Mouse (Mus musculus): ENCODE data around the gene Pkig.
"Not testable (repeated sequence)": the region's sequence is repeated elsewhere in the genome, so short reads cannot be mapped to it uniquely, and the experiment has no call there.

Pkig gene

DNA sequence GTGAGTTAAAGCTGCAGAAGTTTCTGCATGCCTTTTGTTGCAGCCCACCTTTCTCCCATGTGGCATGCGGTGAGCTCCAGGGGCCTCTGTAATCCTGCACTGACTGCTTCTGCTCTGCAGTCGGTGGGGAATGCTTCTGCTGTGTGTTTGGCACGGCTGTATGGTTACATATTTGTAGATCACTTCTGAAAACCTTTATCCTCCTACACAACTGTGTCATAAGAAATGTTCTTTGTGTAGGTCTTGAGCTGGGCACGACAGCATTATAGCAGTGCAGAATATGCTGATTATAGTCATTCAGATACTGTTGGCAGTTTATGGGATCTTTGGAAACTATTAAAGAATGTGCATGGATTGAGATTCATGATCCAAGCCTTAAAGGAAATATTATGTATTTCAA, 27.1 kb downstream of the Pkig start:
- DNase-seq (ENCODE audit: low read depth), result no peak

DNA sequence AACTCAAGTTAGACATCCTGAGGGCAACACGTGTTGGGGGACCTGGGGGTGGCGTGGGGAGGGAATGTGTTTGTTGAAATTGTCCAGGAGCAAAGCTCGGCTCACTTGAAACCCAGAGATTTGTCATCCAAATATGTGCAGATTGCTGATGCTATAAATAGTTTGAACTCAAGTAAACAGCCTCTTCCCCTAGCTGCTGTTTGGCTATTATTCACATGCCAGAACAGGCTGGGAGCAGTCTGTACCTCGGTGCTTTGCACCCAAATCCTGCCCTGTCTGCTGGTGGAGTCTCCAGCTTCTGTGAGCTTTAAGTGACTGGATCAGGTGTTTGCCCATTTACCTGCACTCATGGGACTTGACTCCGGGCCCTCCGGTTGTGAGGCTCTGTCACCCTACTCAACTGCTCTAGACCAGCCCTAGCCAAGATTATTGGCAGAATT, 27.6 kb downstream of the Pkig start:
- DNase-seq (ENCODE audit: low read depth), result no peak

DNA sequence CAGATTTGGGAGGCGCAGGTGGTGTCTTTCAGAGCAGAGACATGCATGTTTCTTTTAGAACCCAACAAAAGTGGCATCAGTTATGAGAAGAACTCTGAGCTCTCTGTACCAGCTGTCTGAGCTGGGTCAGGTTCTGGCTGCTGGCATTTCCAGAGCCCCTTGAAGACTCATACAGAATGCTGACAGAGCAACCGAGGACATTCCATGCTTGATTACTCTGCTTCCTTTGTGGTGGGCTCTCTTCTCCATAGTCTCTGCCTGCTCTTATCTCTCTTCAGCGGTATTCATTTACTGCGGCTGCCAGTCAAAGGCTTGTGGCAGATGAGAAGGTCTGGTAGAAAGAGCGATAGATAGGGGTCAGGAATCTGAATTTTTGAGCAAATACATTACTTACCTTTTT, 28.0 kb downstream of the Pkig start:
- DNase-seq (ENCODE audit: low read depth), result no peak

DNA sequence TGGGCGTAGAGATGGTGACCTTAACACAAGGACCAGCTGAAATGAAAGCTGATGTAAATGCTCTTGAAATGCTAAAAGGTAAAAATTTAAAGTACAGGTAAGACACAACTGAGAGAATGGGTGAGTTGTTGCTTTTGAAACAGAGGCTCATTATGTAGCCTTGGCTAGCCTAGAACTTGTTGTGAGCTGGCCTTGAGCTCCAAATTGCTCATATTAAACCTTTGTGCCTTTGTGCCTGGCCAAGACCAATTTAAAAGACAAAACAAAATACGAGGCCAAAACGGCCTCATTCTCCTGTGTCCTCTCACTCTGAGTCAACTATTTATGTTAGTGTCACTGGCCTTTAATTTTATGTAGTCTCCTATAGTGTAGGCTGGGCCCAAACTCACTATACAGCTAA, 28.7 kb downstream of the Pkig start:
- no peak for DNase-seq (ENCODE audit: low read depth)

DNA sequence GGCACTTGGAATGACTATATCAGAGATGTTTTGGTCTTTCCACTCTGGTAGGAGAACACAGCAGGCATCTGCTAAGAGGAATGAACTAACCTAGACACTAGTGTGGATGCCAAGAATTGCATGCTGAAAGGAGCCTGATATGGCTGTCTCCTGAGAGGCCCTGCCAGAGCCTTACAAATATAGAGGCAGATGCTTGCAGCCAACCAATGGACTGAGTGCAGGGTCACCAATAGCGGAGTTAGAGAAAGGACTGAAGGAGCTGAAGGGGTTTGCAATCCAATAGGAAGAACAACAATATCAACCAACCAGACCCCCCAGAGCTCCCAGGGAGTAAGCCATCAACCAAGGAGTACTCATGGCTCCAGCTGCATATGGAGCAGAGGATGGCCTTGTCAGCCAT, 30.2 kb downstream of the Pkig start:
- not testable (repeated sequence) for DNase-seq (ENCODE audit: low read depth)

DNA sequence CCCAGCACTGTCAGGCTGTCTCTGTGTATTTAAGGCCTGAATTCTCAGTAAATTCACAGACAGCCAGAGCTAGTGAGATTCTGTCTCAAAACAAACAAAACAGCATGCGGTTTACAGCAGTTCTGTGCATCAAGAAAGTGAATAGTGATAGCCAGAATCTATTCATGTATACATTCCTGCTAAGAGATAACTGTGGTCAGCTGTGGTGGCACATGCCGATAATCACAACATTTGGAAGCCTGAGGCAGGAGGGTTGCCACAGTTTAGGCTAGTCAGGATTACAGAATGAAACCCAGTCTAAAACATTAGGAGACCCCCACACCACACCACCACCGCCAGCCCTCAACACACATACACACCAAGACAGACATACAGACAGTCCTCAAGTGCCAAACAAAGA, 31.6 kb downstream of the Pkig start:
- DNase-seq (ENCODE audit: low read depth), result no peak

DNA sequence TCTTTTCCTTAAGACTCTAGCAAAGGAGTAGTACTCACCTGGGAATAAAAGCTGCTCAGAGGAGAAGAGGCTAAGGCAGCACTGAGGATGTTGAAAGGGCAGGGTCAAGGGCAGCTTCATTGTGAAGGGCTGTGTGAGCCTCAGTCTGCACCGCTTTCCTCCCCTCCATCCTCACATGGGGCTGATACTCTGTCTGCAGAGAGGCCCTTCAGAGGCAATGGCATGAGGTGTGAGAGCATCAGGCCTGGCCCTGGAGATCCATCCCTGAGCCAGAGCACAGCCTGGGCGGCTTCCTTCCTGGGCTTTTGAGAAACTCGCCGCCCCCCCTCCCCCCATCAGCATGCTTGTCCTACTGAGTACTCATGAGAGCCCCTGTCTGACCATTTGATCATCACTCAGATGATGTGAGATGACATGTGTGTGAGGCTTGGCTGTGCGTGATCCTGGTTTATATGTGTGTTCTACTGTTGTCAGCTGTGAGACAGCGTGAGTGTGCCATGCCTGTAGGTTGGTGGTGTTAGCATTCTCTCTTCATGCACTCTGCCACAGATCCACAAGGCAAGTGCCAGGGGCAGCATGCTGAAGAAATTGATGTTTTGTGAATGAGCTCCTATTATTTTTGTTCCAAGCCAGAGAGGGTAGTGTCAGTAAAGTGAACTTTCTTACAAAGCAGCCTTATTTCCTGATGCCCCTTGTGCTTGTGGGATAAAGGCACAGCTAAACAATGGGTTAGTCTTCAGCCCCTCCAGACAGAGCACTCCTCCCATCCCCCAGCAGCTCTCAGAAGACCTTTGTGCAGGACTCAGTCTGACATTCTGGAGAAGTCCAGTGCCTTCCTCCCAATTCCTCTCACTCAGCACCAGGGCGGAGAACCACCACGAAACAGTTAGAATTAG, 32.5 kb downstream of the Pkig start:
- no peak for DNase-seq (ENCODE audit: low read depth)

DNA sequence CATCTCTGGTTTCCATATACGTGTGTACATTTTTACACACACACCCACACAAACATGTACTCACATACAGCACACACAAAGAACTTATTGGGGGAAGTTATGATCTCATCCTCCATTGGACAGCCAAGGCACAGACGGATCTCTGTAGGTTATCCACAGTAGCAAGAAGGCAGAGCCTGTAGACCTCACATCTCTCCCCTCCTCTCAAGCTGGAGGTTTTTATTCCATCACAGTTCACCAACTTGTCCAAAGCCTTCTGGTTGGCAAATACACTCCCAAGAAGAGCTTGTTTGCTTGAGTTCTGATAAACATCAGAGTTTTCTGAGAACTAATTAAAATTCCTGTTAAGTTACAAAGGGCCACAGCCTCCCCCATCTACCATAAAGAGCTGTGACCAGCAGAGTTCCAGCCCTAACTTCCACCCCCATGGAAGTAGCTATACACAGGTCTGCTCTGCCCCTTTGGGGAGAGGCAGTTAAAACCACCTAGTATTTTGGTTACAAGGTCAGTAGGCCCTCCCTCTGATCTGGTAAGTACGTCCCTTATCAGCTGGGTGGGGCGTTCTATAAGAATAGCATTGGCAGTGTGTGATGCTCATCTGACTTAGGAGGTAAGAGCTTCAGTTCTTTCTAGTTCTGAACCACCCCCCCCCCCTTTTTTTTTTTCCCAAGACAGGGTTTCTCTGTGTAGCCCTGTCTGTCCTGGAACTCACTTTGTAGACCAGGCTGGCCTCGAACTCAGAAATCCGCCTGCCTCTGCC, 33.8 kb downstream of the Pkig start:
- DNase-seq (ENCODE audit: low read depth), result no peak

DNA sequence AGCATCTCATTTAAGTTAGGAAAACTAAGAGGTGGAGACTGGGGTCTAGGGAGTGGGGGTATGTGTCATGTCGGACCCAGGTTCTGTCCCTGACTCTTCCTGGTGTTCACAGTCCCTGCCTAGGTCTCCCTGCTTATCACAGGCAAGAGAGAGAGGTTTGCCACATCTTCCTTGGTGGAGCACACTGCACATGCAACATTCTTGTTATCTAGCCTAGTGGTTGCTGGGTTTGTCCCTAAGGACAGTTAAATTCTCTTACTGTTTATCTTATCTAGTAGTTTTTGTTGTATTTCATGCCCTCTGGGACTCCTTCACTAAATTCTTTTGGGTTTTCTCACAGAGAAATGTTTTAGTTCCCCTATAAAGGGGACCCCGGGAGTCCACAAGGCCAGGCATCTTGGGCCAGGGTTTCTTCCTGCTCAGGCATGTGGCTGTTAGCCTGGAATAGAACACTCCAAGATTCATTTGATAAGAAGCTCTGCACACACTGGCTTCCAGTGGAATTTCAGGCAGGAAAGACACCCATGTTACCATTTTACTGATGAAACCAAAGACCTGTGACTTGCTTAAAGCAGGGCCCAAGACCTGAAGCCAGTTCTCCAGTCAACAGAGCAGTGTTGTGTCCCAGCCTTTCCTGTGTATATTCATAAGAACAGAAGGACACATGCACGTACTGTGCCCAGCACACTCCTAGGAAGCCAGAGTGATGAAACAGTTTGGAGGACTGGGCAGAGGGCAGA, 34.9 kb downstream of the Pkig start:
- DNase-seq (ENCODE audit: low read depth), result no peak

DNA sequence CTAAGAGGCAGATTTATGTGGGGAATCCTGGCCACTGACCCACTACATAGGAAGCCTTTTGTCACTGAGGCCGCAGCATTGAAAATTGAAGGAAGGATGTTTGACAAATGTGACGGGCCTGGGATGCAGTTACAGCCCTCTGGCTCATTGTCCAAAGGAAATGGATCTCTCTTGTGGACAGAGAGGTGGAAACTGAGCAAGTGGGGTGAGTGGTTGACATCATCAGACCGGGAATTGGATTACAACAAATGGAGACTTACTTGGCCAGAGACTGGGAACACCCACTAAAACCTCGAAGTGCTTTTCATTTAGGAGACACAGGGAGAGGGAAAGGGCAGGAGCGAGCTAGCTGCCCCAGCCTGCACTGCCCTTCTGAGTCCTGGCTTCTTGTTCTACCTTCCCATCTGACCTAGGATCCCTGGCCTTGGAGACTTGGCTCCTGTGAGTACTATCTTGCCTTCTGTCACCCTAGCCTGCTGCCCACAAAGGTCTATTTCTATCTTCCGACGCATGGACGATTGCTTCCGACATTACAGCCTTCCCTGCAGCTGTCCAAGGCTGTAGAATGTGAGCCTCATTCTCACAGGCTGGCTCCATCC, 35.6 kb downstream of the Pkig start:
- DNase-seq (ENCODE audit: low read depth), result no peak

DNA sequence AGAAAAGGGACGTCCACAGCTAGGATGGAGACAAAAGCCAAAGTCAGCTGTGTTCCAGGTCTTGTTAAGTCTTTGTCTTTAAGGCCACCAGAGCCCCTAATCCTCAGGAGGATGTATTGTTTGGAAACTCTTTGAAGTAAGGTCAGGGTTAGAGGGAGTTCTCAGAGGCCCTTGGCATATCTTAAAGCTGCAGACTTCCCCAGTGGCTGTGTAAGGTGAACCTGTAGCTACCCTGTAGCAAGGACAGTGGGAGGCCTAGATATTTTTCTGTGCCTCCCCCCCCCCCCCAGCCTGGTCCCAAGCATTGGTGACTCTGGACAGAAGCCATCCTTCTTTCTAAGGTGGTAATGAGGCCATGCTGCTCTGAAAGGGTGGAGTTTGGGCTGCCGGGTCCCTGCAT, 38.6 kb downstream of the Pkig start:
- DNase-seq (ENCODE audit: low read depth), result no peak

DNA sequence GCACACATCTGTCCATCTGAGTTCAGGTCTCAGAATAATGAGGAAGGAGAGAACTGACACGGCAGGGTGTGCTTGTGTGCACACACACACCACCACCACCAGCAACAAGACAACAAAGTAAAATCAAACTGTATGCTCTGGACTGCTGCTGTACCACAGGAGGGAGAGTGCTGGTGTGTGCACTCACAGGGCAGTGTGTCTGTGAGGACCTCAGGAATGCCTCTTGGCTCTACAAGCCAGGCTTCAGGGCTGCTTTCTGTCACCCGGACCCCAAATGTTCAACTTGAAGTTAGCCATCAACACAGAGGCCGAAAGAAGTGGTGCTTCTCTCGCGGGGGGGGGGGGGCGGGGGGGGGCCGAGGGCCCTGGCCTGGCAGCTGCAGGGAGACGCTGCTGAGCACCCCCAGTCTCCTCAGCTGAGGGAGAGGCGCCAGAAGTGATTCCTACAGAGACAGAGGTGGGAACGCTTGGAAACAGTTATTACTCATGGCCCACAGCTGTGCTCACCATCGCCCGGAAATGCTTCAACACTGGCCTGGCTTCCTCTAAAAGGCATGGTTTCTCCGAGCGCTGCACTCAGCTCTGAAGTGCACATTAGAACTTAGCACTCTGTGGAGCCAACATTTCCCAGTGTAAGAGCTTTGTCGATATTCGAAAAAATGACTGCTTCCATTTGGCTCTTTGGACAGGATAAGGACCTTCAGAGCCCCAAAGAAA, 39.7 kb downstream of the Pkig start:
- no peak for DNase-seq (ENCODE audit: low read depth)

DNA sequence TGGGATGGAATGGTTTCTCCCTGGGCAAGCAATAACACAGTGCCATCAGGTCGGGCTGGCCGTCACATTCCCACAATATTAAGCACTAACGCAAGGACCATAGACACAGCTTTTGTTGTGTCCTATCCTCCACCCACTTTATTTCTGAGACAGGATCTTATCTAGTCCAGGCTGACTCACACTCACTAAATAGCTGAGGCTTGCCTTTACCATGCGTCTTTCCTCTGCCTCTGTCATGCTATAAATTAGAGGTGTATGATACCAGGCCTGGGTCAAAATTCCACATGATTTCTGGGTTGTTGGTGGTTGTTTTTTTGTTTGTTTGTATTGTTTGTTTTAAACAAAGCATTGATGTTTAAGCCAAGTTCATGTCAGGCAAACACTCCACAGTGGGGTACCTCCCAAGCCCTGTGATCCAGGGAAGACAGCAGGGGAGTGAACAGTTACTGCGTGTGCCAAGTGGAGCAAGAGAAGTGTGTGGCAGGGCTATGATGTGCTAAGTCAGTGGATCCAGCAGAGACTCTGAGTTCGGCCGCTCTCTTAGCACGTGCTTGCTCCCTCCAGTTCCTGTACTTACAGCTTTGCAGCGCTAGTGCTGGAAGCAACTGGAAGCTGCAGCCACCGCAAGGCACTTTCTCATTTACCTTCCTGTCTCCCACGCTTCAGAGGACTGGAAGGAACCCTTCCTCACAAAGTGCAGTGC, 41.0 kb downstream of the Pkig start:
- DNase-seq (ENCODE audit: low read depth), result no peak

DNA sequence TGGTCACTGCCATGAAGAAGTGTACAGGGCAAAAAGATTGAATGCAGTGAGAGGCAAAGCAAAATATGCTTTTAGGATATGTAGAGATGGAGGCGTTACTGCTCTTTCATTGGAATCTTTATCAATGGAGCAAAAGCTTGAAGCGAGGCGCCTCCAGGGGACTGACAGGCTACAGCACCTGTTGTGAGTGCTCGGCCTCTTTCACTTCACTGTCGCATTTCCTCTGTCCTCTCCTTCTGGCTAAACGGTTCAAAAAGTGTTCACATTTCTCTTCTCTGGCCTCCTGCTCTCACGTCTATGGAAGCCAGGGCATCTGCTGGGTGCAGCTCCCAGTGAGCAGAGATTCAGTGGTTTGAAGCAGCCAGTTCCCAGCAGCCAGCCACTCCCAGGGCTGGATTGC, 44.2 kb downstream of the Pkig start:
- DNase-seq (ENCODE audit: low read depth), result no peak

DNA sequence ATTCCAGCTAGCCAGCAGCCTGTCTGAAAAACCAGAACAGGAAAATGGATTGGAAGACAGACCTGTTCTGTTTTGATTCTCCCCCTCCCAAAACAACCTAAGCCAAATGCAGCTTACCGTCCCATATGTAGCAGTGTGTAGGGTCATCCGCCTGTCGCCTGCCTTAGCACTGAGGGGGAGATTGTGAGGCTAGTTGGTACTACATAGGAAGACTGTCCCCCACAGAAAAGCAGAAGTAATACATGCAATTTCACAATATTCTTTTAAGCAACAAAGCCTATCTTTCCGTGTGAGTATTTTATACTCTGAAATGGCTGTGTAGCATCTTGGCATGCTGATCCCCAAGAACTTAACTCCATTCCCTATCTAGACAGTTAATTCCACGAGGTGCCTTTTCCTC, 44.7 kb downstream of the Pkig start:
- DNase-seq (ENCODE audit: low read depth), result no peak

DNA sequence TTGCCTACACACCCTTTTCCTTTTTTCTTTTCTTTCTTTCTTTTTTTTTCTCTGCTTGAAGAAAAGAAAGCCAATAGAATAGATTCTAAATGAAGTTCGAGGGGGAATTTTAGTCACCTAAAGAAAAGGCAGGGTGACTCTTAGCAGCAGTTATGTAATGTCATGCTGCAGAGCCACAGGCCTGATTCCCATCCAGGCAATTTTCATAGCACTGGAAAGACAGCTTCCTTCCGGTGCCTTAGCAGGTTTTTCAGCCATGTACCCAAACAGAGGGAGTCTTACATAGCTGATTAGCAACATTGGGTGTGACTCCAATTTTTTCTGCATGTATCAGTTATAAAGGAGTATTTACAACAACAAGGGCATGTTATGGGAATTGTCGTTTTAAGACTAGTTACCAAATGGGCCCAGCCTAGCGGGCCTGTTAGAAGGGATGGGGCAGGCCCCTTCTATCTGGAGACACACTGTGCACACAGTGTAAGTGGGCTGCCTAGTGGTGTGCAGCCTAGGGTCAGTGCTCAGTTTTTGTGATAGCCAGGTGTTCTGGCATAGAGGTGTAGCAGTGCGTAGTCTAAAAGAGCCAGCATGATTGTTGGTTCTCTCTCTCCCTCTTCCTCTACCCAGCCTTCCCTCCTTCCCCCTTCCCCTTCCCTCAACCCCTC, 45.5 kb downstream of the Pkig start:
- no peak for DNase-seq (ENCODE audit: low read depth)

DNA sequence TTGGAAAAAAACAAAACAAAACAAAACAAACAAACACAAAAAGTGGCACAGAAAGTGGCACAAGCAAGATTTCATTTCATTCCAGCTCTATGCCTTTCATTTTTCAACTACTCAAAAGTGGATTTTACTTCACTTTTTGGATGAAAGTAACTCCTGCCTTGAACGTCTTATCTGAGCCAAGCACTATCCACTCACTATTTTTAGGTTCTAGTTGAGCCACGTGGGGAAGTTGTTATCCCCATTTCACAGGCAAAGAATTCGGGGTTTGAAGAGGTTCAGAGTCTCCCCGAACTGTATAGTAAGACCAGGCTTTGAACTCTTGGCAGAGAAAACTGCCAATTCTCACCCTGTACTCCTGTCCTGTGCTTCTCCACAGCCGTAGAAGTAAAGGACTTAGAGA, 50.1 kb downstream of the Pkig start:
- no peak for DNase-seq (ENCODE audit: low read depth)

DNA sequence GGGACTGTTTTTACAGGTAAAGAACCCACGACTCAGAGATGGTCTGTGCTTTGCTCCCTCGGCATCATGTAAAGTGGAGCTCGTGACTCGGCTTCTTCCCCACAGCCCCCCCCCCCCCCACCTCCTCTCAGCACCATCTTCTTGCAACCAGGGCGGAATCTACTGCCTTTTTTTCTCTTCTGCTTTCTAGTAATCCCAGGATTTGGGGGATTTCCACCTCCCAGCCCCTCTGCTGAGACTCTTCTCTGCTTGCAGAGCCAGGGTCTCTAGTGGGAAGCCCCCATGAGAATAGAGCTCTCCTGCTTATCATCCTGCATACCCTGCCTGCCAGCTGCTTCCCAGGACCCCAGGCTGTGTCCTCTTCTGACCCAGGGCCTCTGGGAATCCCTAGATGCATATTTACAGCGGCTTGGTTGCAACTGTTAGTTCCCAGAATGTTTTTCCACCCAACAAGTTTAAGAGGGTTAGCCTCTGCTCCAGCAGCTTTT, 50.6 kb downstream of the Pkig start:
- no peak for DNase-seq (ENCODE audit: low read depth)

DNA sequence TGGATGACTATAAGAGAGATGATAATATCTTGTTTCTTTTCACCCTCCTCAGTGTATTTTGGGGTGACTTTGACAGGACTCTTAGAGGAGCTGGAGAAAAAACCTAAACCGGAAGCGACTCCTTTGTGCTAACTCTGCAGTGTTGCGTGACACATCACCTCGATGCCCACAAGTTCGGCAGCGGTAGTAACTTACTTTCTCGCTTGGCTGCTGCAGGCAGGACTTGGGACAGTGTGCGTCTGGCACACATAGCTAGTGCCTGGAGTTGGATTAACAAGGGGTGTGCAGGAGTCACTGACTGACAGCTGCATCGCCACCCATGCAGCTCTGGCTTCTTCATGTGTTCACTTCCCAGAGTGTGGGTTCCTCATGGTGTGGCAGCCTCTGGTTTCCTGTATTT, 51.8 kb downstream of the Pkig start:
- DNase-seq (ENCODE audit: low read depth), result no peak

DNA sequence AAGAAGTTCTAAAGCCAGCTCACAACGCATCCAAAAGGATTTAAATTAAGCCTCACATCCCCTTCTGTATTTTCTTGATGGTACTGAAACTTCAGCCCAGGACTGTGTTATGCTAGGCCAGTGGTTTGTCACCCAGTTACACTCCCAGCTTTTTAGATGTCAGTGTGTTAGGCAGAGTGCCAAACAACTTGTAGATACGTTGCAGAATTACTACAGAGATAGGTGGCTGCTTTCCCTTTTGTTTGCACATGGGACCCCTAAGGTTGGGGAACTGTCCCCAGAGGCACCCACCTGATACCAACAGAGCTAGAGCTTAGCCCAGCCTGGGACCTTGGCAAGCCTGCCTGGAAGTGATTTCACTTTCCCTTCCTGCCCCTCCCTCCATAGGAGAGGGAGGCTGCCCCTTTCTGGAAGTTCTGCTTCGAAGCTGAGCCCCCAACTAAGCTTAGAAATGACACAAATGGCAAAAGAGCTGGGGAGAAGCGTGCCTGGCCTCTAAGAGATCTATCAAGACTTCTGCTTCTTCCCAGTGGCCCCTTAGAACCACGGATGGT, 52.5 kb downstream of the Pkig start:
- no peak for DNase-seq (ENCODE audit: low read depth)

Measured in c-Kit-positive CD71-negative TER-119-negative erythroid progenitor cells, embryonic 14.5 days (primary cell).